Mouse (Mus musculus) forebrain, postnatal 0 days (tissue): ENCODE data around the gene Serping1. TPM values are rescaled to one million over a fixed set of nuclear protein-coding genes. Genes with fewer than 3 reads are reported as not detected.

Experiments
- ATAC-seq: fragments of 200-750 bp; cut with Nextera tagmentation; 2 replicates; pipeline ENCODE4 v1.8.0; 2017; ENCODE audit warnings: mild to moderate bottlenecking, moderate library complexity
- DNase-seq: peaks from one replicate; pipeline ENCODE4 v3.0.0-alpha.2; 2015
- H3K27ac ChIP-seq: fragments of 300-500 bp; sonication (generic); 2 replicates; pipeline ENCODE4 v1.5.1; 2014; ENCODE audit warnings: low read depth, mild to moderate bottlenecking, antibody characterized with exemption, low read length, moderate library complexity, mixed read lengths
- H3K27me3 ChIP-seq: fragments of 300-500 bp; sonication (generic); 2 replicates; pipeline ENCODE4 v1.6.1; 2014; ENCODE audit warnings: mild to moderate bottlenecking, low read length, mixed read lengths; ENCODE audit not compliant: insufficient read depth
- H3K36me3 ChIP-seq: fragments of 300-500 bp; sonication (generic); 2 replicates; pipeline ENCODE4 v1.6.1; 2014; ENCODE audit warnings: mild to moderate bottlenecking, moderate library complexity; ENCODE audit not compliant: insufficient read depth
- H3K4me1 ChIP-seq: fragments of 300-500 bp; sonication (generic); 2 replicates; pipeline ENCODE4 v1.6.1; 2014; ENCODE audit warnings: antibody characterized with exemption; ENCODE audit not compliant: insufficient read depth
- H3K4me2 ChIP-seq: fragments of 300-500 bp; sonication (generic); 2 replicates; pipeline ENCODE4 v1.6.1; 2014; ENCODE audit warnings: low read depth, mild to moderate bottlenecking, moderate library complexity
- H3K4me3 ChIP-seq: fragments of 300-500 bp; sonication (generic); 2 replicates; pipeline ENCODE4 v1.5.1; 2014; ENCODE audit warnings: low read depth, low read length, mixed read lengths
- H3K9ac ChIP-seq: fragments of 300-500 bp; sonication (generic); 2 replicates; pipeline ENCODE4 v1.6.1; 2014; ENCODE audit warnings: mild to moderate bottlenecking
- H3K9me3 ChIP-seq: fragments of 300-500 bp; sonication (generic); 2 replicates; pipeline ENCODE4 v1.6.1; 2016; ENCODE audit warnings: low read length
- CTCF ChIP-seq: sonication (generic); IDR thresholded peaks from 2 replicates; pipeline ENCODE4 v1.5.1; 2016; ENCODE audit warnings: antibody characterized with exemption, control low read depth, low read depth
- WGBS: fragments of 180-500 bp; shearing (Covaris S2); extraction: QIAGEN DNeasy Blood & Tissue Kit; methylation state at CpG from one replicate; pipeline ENCODE4 v1.1.7; 2014; 5-methylcytosine and 5-hydroxymethylcytosine counted together
- polyA plus RNA-seq: library from polyadenylated mRNA; unstranded; fragments of >200 nt; fragmentation: Nextera tagmentation; extraction: Ambion mirVana; gene quantifications from 2 replicates; pipeline ENCODE4 v1.2.1, GENCODE M21; 2015
- total RNA-seq: library from RNA; depleted of rRNA; stranded (reverse); fragments of >200 nt; gene quantifications from 2 replicates; pipeline ENCODE4 v1.2.3, GENCODE M21; 2014; rRNA removed

Gene Serping1
- total RNA-seq (9.1 and 19.2 TPM in 2 replicates), polyA plus RNA-seq (23.1 and 24.8 TPM in 2 replicates)

GRCm38 (mm10) chr2:84775241-84775640, at the start of gene Serping1:
Serping1 (minus strand) TSS chr2:84775444.
- no peaks in the 10 kb centered on the region for H3K27me3 ChIP-seq
- DNase-seq (no peak), ATAC-seq (no peak)
- H3K9me3 ChIP-seq = no peaks in the 10 kb centered on the region
- H3K27ac ChIP-seq = peak within 1 kb of the TSS; percentile 35; the same call in 1 of the 2 replicates
- H3K4me1 ChIP-seq = peaks cover 5% of the 10 kb centered on the region; the same call in 1 of the 2 replicates
- H3K9ac ChIP-seq = peak within 1 kb of the TSS; percentile 37
- WGBS = 61% methylated on average over 9 of the region's 9 CpGs
- no peaks in the 10 kb centered on the region for H3K36me3 ChIP-seq
- H3K4me3 ChIP-seq = 0 out of 2 replicates have a peak within 1 kb of the TSS, but pooled peaks have one; percentile 11
- H3K4me2 ChIP-seq = peak within 1 kb of the TSS; percentile 42
- TF ChIP-seq CTCF = no peak

GRCm38 (mm10) chr2:84823237-84823636, 48.0 kb upstream of the Serping1 start:
- Histone ChIP-seq H3K27ac (no peak overlapping the region), H3K4me2 (no peak overlapping the region), H3K36me3 (no peaks in the 10 kb centered on the region), H3K27me3 (0 out of 2 replicates have a peak, but pooled peaks cover 4% of the 10 kb centered on the region), H3K4me1 (peaks cover 11% of the 10 kb centered on the region; the same call in 1 of the 2 replicates), H3K9me3 (no peaks in the 10 kb centered on the region), H3K9ac (no peak overlapping the region), H3K4me3 (no peak overlapping the region)
- DNase-seq (no peak), ATAC-seq (no peak)
- TF ChIP-seq CTCF = no peak
- 42% methylated on average over 2 of the region's 2 CpGs for WGBS

- DNase-seq (no peak), ATAC-seq (no peak)
- Histone ChIP-seq H3K4me3 (no peak within 1 kb of the TSS), H3K4me2 (no peak within 1 kb of the TSS), H3K27me3 (0 out of 2 replicates have a peak, but pooled peaks cover 4% of the 10 kb centered on the region), H3K4me1 (peaks cover 5% of the 10 kb centered on the region; the same call in 1 of the 2 replicates), H3K36me3 (no peaks in the 10 kb centered on the region), H3K9ac (no peak within 1 kb of the TSS), H3K9me3 (no peaks in the 10 kb centered on the region), H3K27ac (no peak within 1 kb of the TSS)
- TF ChIP-seq CTCF = no peak
- 67% methylated on average over 13 of the region's 13 CpGs for WGBS
Observed at GRCm38 (mm10) chr2:84822552-84822951, 47.3 kb upstream of the Serping1 start, which contains the start of gene Smtnl1. Smtnl1 (minus strand) TSS chr2:84822652.

- H3K9me3 ChIP-seq = no peaks in the 10 kb centered on the region
- WGBS = 65% methylated on average over 3 of the region's 3 CpGs
- ATAC-seq = no peak
- H3K4me2 ChIP-seq = no peak overlapping the region
- no peak overlapping the region for H3K4me3 ChIP-seq
- H3K9ac ChIP-seq = no peak overlapping the region
- no peak overlapping the region for H3K27ac ChIP-seq
- 0 out of 2 replicates have a peak, but pooled peaks cover 4% of the 10 kb centered on the region for H3K27me3 ChIP-seq
- H3K4me1 ChIP-seq = no peaks in the 10 kb centered on the region
- TF ChIP-seq CTCF = no peak
- H3K36me3 ChIP-seq = no peaks in the 10 kb centered on the region
- DNase-seq = no peak
Observed at GRCm38 (mm10) chr2:84819861-84820260, 44.6 kb upstream of the Serping1 start.

- H3K36me3 ChIP-seq = no peaks in the 10 kb centered on the region
- no peak for TF ChIP-seq CTCF
- no peak overlapping the region for H3K9ac ChIP-seq
- H3K4me1 ChIP-seq = no peaks in the 10 kb centered on the region
- WGBS = 79% methylated on average over 6 of the region's 6 CpGs
- no peak overlapping the region for H3K27ac ChIP-seq
- no peak for DNase-seq
- no peaks in the 10 kb centered on the region for H3K9me3 ChIP-seq
- no peaks in the 10 kb centered on the region for H3K27me3 ChIP-seq
- no peak overlapping the region for H3K4me3 ChIP-seq
- no peak overlapping the region for H3K4me2 ChIP-seq
- ATAC-seq = no peak
Observed at GRCm38 (mm10) chr2:84812676-84813075, 37.4 kb upstream of the Serping1 start.

GRCm38 (mm10) chr2:84811880-84812279, 36.6 kb upstream of the Serping1 start:
- no peaks in the 10 kb centered on the region for H3K9me3 ChIP-seq
- TF ChIP-seq CTCF = no peak
- H3K4me3 ChIP-seq = no peak overlapping the region
- H3K9ac ChIP-seq = no peak overlapping the region
- 87% methylated on average over 7 of the region's 7 CpGs for WGBS
- no peaks in the 10 kb centered on the region for H3K27me3 ChIP-seq
- no peaks in the 10 kb centered on the region for H3K36me3 ChIP-seq
- DNase-seq = no peak
- no peaks in the 10 kb centered on the region for H3K4me1 ChIP-seq
- ATAC-seq = no peak
- no peak overlapping the region for H3K4me2 ChIP-seq
- no peak overlapping the region for H3K27ac ChIP-seq

- H3K9ac ChIP-seq = 0 out of 2 replicates have a peak overlapping the region, but pooled peaks have one; percentile 1
- no peaks in the 10 kb centered on the region for H3K36me3 ChIP-seq
- H3K27me3 ChIP-seq = no peaks in the 10 kb centered on the region
Observed at GRCm38 (mm10) chr2:84810886-84811577, 35.8 kb upstream of the Serping1 start.

More at GRCm38 (mm10) chr2:84810886-84811577, 35.8 kb upstream of the Serping1 start:
- peak; percentile 91 for ATAC-seq
- Histone ChIP-seq H3K4me2 (peak overlapping the region; percentile 43), H3K4me3 (peak overlapping the region; percentile 15; the same call in 1 of the 2 replicates), H3K9me3 (no peaks in the 10 kb centered on the region), H3K4me1 (no peaks in the 10 kb centered on the region), H3K27ac (no peak overlapping the region)
- peak; percentile 76 for TF ChIP-seq CTCF
- DNase-seq = peak; percentile 87
- 32% methylated on average over 26 of the region's 26 CpGs for WGBS
